8 mouse cellular contexts compared by ENCODE assay signal in genomic region chr7:130519096-130520048, GRCm38 (mm10). TPM values are rescaled to one million over a fixed set of nuclear protein-coding genes. Genes with fewer than 3 reads are reported as not detected.
A peak's percentile ranks its signal among the peaks of the same experiment; 100 is the strongest.
DNase-seq lines count a peak whose midpoint lies in the region; ATAC-seq and TF ChIP-seq lines count a peak whose summit lies in the region.

No protein-coding gene starts in this region.

- peak overlapping the region; percentile 86 for H3K9ac ChIP-seq in ES-Bruce4 (ENCODE audit: low read depth, poor library complexity, severe bottlenecking)
- H3K9ac ChIP-seq in forebrain, embryonic 13.5 days, result peak overlapping the region; percentile 94
- H3K9ac ChIP-seq in liver, postnatal 0 days (replicated peaks), result peak overlapping the region; percentile 99
- H3K9ac ChIP-seq in neural tube, embryonic 14.5 days (replicated peaks; ENCODE audit: low read depth, low read length), result peak overlapping the region; percentile 86

- H3K27me3 ChIP-seq in ES-Bruce4 (ENCODE audit: control insufficient read depth, insufficient read depth, low read length, poor library complexity, severe bottlenecking), result no peaks in the 10 kb centered on the region
- H3K27me3 ChIP-seq in forebrain, embryonic 13.5 days, result no peaks in the 10 kb centered on the region
- H3K27me3 ChIP-seq in liver, postnatal 0 days (ENCODE audit: insufficient read depth, low read length), result no peaks in the 10 kb centered on the region
- no peaks in the 10 kb centered on the region for H3K27me3 ChIP-seq in neural tube, embryonic 14.5 days (ENCODE audit: control insufficient read depth, insufficient read depth, low read length)

- TF ChIP-seq CTCF in ES-Bruce4 (IDR thresholded peaks at IDR 0.05; ENCODE audit: low read depth, low read length), result no peak
- TF ChIP-seq CTCF in liver, postnatal 0 days (IDR thresholded peaks at IDR 0.05; ENCODE audit: low read depth), result no peak

- intact Hi-C loops in heart, postnatal 10 days (cut with DNase I), result loop anchor here (2.0 kb wide), 1 partner anchor 27 kb away; no protein-coding TSS in a partner anchor

- WGBS in forebrain, embryonic 13.5 days, result under 1% methylated on average over 88 of the region's 90 CpGs
- WGBS in large intestine, adult 2 months, result under 1% methylated on average over 90 of the region's 90 CpGs
- WGBS in liver, postnatal 0 days (ENCODE audit: insufficient replicate concordance), result under 1% methylated on average over 90 of the region's 90 CpGs
- WGBS in neural tube, embryonic 14.5 days, result under 1% methylated on average over 90 of the region's 90 CpGs

- DNase-seq in heart, postnatal 10 days, result peak; percentile 99
- DNase-seq in large intestine, adult 2 months (ENCODE audit: low read depth, low spot score), result peak; percentile 79
- DNase-seq in liver, postnatal 0 days, result peak; percentile 96
- peak; percentile 99 for DNase-seq in testis, postnatal 10 days (ENCODE audit: low spot score)

- peak overlapping the region; percentile 80 for H3K4me3 ChIP-seq in ES-Bruce4 (ENCODE audit: low read depth, low read length)
- H3K4me3 ChIP-seq in forebrain, embryonic 13.5 days, result peak overlapping the region; percentile 82
- peak overlapping the region; percentile 99 for H3K4me3 ChIP-seq in liver, postnatal 0 days (ENCODE audit: low read depth, low read length)
- H3K4me3 ChIP-seq in neural tube, embryonic 14.5 days (ENCODE audit: low read depth, low read length), result peak overlapping the region; percentile 87

- peak; percentile 14 for TF ChIP-seq POLR2A in ES-Bruce4 (IDR thresholded peaks at IDR 0.05; ENCODE audit: insufficient read depth, low read length)

- H3K36me3 ChIP-seq in ES-Bruce4 (ENCODE audit: control insufficient read depth, insufficient read depth, low read length, poor library complexity, severe bottlenecking), result 0 out of 2 replicates have a peak, but pooled peaks cover 2% of the 10 kb centered on the region
- H3K36me3 ChIP-seq in forebrain, embryonic 13.5 days (ENCODE audit: poor library complexity, severe bottlenecking), result peaks cover 11% of the 10 kb centered on the region
- peaks cover 4% of the 10 kb centered on the region; the same call in 1 of the 2 replicates for H3K36me3 ChIP-seq in liver, postnatal 0 days (replicated peaks; ENCODE audit: insufficient read depth, low read length)
- H3K36me3 ChIP-seq in neural tube, embryonic 14.5 days (ENCODE audit: control insufficient read depth, insufficient read depth, low read length), result no peaks in the 10 kb centered on the region

- no peaks in the 10 kb centered on the region for H3K9me3 ChIP-seq in ES-Bruce4 (replicated peaks; ENCODE audit: control insufficient read depth, insufficient read depth, low read length, poor library complexity, severe bottlenecking)
- no peaks in the 10 kb centered on the region for H3K9me3 ChIP-seq in forebrain, embryonic 13.5 days (replicated peaks)
- H3K9me3 ChIP-seq in liver, postnatal 0 days (ENCODE audit: low read length), result no peaks in the 10 kb centered on the region
- H3K9me3 ChIP-seq in neural tube, embryonic 14.5 days (ENCODE audit: control insufficient read depth, low read length), result no peaks in the 10 kb centered on the region

- H3K4me1 ChIP-seq in ES-Bruce4 (ENCODE audit: control insufficient read depth, insufficient read depth, low read length), result peaks cover 1% of the 10 kb centered on the region
- H3K4me1 ChIP-seq in forebrain, embryonic 13.5 days, result peaks cover 22% of the 10 kb centered on the region
- H3K4me1 ChIP-seq in liver, postnatal 0 days (ENCODE audit: insufficient read depth), result peaks cover 21% of the 10 kb centered on the region
- H3K4me1 ChIP-seq in neural tube, embryonic 14.5 days (ENCODE audit: control insufficient read depth, insufficient read depth, low read length), result peaks cover 18% of the 10 kb centered on the region; the same call in 1 of the 2 replicates

- 0 out of 2 replicates have a peak, but pooled peaks have one; percentile 45 for TF ChIP-seq EP300 in ES-Bruce4 (IDR thresholded peaks at IDR 0.05; ENCODE audit: insufficient read depth, low read depth, low read length)
- no peak for TF ChIP-seq EP300 in liver, postnatal 0 days (IDR thresholded peaks at IDR 0.05; ENCODE audit: low read depth)

- H3K27ac ChIP-seq in ES-Bruce4 (ENCODE audit: insufficient read depth, low read length), result peak overlapping the region; percentile 49
- peak overlapping the region; percentile 94 for H3K27ac ChIP-seq in forebrain, embryonic 13.5 days
- peak overlapping the region; percentile 99 for H3K27ac ChIP-seq in liver, postnatal 0 days (ENCODE audit: low read depth)
- peak overlapping the region; percentile 95 for H3K27ac ChIP-seq in neural tube, embryonic 14.5 days (ENCODE audit: low read depth, low read length)

- H3K4me2 ChIP-seq in forebrain, embryonic 13.5 days, result peak overlapping the region; percentile 76
- peak overlapping the region; percentile 99 for H3K4me2 ChIP-seq in liver, postnatal 0 days (ENCODE audit: low read depth, low read length)
- peak overlapping the region; percentile 79 for H3K4me2 ChIP-seq in neural tube, embryonic 14.5 days (ENCODE audit: low read depth, low read length)

- peak; percentile 93 for ATAC-seq in cerebellum, adult (ENCODE audit: insufficient number of reproducible peaks, low FRiP score, low TSS enrichment)
- ATAC-seq in forebrain, embryonic 13.5 days, result peak; percentile 99
- ATAC-seq in liver, postnatal 0 days, result peak; percentile 96
- ATAC-seq in neural tube, embryonic 14.5 days (ENCODE audit: low read depth), result peak; percentile 98

RNA-seq across cellular contexts. Expression of gene Ate1, which starts 0.8 kb away (rescaled TPM):
- 36.8 and 37.1 TPM in 2 replicates for polyA plus RNA-seq in ES-Bruce4 (2011; ENCODE audit: insufficient read depth, insufficient read length, low read depth, missing spikeins)
- 82.0 and 82.9 TPM in 2 replicates for polyA plus RNA-seq in forebrain, embryonic 13.5 days (2015; fragmentation: Nextera tagmentation; extraction: Ambion mirVana)
- total RNA-seq in heart, postnatal 10 days (2021), result 10 to 100 TPM; 37.8 to 40.1 TPM
- polyA plus RNA-seq in large intestine, adult 2 months (2012; rRNA removed), result 3.8 and 6.4 TPM in 2 replicates
- polyA plus RNA-seq in liver, postnatal 0 days (2015; fragmentation: Nextera tagmentation; extraction: Ambion mirVana), result 21.2 and 25.1 TPM in 2 replicates
- 97.4 and 121 TPM in 2 replicates for polyA plus RNA-seq in neural tube, embryonic 14.5 days (2014; fragmentation: Nextera tagmentation; extraction: Ambion mirVana)

RNA-seq across cellular contexts. Expression of gene Nsmce4a, which starts 53.5 kb away (rescaled TPM):
- 152 and 161 TPM in 2 replicates for polyA plus RNA-seq in ES-Bruce4 (2011; ENCODE audit: insufficient read depth, insufficient read length, low read depth, missing spikeins)
- 161 and 166 TPM in 2 replicates for polyA plus RNA-seq in forebrain, embryonic 13.5 days (2015; fragmentation: Nextera tagmentation; extraction: Ambion mirVana)
- total RNA-seq in heart, postnatal 10 days (2021), result 10 to 100 TPM; 55.1 to 56.4 TPM
- 31.3 and 35.8 TPM in 2 replicates for polyA plus RNA-seq in large intestine, adult 2 months (2012; rRNA removed)
- polyA plus RNA-seq in liver, postnatal 0 days (2015; fragmentation: Nextera tagmentation; extraction: Ambion mirVana), result 67.8 and 72.6 TPM in 2 replicates
- polyA plus RNA-seq in neural tube, embryonic 14.5 days (2014; fragmentation: Nextera tagmentation; extraction: Ambion mirVana), result 89.6 and 97.3 TPM in 2 replicates

RNA-seq across cellular contexts. Expression of gene Tacc2, which starts 57.9 kb away (rescaled TPM):
- polyA plus RNA-seq in ES-Bruce4 (2011; ENCODE audit: insufficient read depth, insufficient read length, low read depth, missing spikeins), result 80.9 and 98.7 TPM in 2 replicates
- polyA plus RNA-seq in forebrain, embryonic 13.5 days (2015; fragmentation: Nextera tagmentation; extraction: Ambion mirVana), result 45.0 and 45.2 TPM in 2 replicates
- 100 to 1,000 TPM; 208 to 286 TPM for total RNA-seq in heart, postnatal 10 days (2021)
- 28.9 and 37.7 TPM in 2 replicates for polyA plus RNA-seq in large intestine, adult 2 months (2012; rRNA removed)
- polyA plus RNA-seq in liver, postnatal 0 days (2015; fragmentation: Nextera tagmentation; extraction: Ambion mirVana), result 3.5 and 3.8 TPM in 2 replicates
- polyA plus RNA-seq in neural tube, embryonic 14.5 days (2014; fragmentation: Nextera tagmentation; extraction: Ambion mirVana), result 63.4 and 74.7 TPM in 2 replicates

Comparison
In these comparisons a context has a peak if more than half of its experiments do, and no peak if none do; other contexts are left out.
1. Peak in every context shown above with its lines: DNase-seq, ATAC-seq, H3K4me3 ChIP-seq and H3K27ac ChIP-seq.
2. H3K27ac ChIP-seq: peak in every context shown above with its lines; median percentile 99 in liver, postnatal 0 days; 95 in neural tube, embryonic 14.5 days; 94 in forebrain, embryonic 13.5 days; 49 in ES-Bruce4.